Mouse (Mus musculus): ENCODE measurements around the gene Ppp1r12c.

Ppp1r12c gene

GRCm38 (mm10) chr7:4516332-4517050 is 15.0 kb upstream of the Ppp1r12c start, which contains the start of gene Tnnt1:
Gene Tnnt1, minus strand, starts transcription at chr7:4516382.
- DNase-seq (ENCODE audit: low spot score) = peak; percentile 56

GRCm38 (mm10) chr7:4515853-4516252 is 14.4 kb upstream of the Ppp1r12c start:
- DNase-seq (ENCODE audit: low spot score) = no peak

GRCm38 (mm10) chr7:4513829-4514712 is 12.6 kb upstream of the Ppp1r12c start:
- no peak for DNase-seq (ENCODE audit: low spot score)

- peak; percentile 60 for DNase-seq (ENCODE audit: low spot score)
These were observed 11.8 kb upstream of the Ppp1r12c start for GRCm38 (mm10) chr7:4513236-4513635.

- no peak for DNase-seq (ENCODE audit: low spot score)
These were observed 10.2 kb upstream of the Ppp1r12c start for GRCm38 (mm10) chr7:4511489-4512224.

- peak; percentile 83 for DNase-seq (ENCODE audit: low spot score)
These were observed 8.6 kb upstream of the Ppp1r12c start for GRCm38 (mm10) chr7:4509863-4510608.

GRCm38 (mm10) chr7:4508739-4509116 is 7.2 kb upstream of the Ppp1r12c start:
- DNase-seq (ENCODE audit: low spot score) = no peak

GRCm38 (mm10) chr7:4508062-4508738 is 6.7 kb upstream of the Ppp1r12c start:
- DNase-seq (ENCODE audit: low spot score) = no peak

GRCm38 (mm10) chr7:4507220-4507619 is 5.7 kb upstream of the Ppp1r12c start:
- no peak for DNase-seq (ENCODE audit: low spot score)

GRCm38 (mm10) chr7:4504646-4505435 is 3.4 kb upstream of the Ppp1r12c start:
- DNase-seq (ENCODE audit: low spot score) = no peak

- no peak for DNase-seq (ENCODE audit: low spot score)
These were observed 2.4 kb upstream of the Ppp1r12c start for GRCm38 (mm10) chr7:4503858-4504257.

GRCm38 (mm10) chr7:4503100-4503499 is 1.6 kb upstream of the Ppp1r12c start:
- DNase-seq (ENCODE audit: low spot score) = no peak

- DNase-seq (ENCODE audit: low spot score) = peak; percentile 78
These were observed 1.1 kb upstream of the Ppp1r12c start for GRCm38 (mm10) chr7:4502421-4503090.

GRCm38 (mm10) chr7:4500892-4501471 is 498 bp downstream of the Ppp1r12c start:
- DNase-seq (ENCODE audit: low spot score) = peak; percentile 38

GRCm38 (mm10) chr7:4499034-4499433 is 2.4 kb downstream of the Ppp1r12c start:
- no peak for DNase-seq (ENCODE audit: low spot score)

- peak; percentile 74 for DNase-seq (ENCODE audit: low spot score)
These were observed 3.2 kb downstream of the Ppp1r12c start for GRCm38 (mm10) chr7:4498251-4498650.

- no peak for DNase-seq (ENCODE audit: low spot score)
These were observed 4.1 kb downstream of the Ppp1r12c start for GRCm38 (mm10) chr7:4497271-4497903.

- no peak for DNase-seq (ENCODE audit: low spot score)
These were observed 5.0 kb downstream of the Ppp1r12c start for GRCm38 (mm10) chr7:4496468-4496867.

- DNase-seq (ENCODE audit: low spot score) = no peak
These were observed 7.5 kb downstream of the Ppp1r12c start for GRCm38 (mm10) chr7:4493991-4494390.
